Mouse (Mus musculus) gastrocnemius, postnatal 14 days (tissue): ENCODE results near the gene Cd2. TPM values are rescaled to one million over a fixed set of nuclear protein-coding genes. Genes with fewer than 3 reads are reported as not detected.

ENCODE experiments used
- DNase-seq: peaks from one replicate; pipeline ENCODE4 v3.0.0; 2021; ENCODE audit warnings: mixed read lengths
- intact Hi-C: fragments of 180-260 bp; cut with DNase I; formaldehyde crosslinking; loops from one replicate; pipeline ENCODE4 v1.15.1; 2025; ENCODE audit warnings: low total_unique reads
- total RNA-seq, 2 experiments: library from RNA; stranded (reverse); gene quantifications; 2 replicates each; pipeline ENCODE4 v1.2.3; 2021

The Cd2 gene
- total RNA-seq, 2 experiments from 2014 or later, result 0.18 TPM; not detected in 1

- intact Hi-C loops, result no loop called here
Observed at GRCm38 (mm10) chr3:101236995-101237808, 50.5 kb downstream of the Cd2 start.

GRCm38 (mm10) chr3:101236261-101236660 lies 51.5 kb downstream of the Cd2 start:
- intact Hi-C loops, result no loop called here
- no peak for DNase-seq

More at GRCm38 (mm10) chr3:101236995-101237808, 50.5 kb downstream of the Cd2 start:
- DNase-seq, result no peak

GRCm38 (mm10) chr3:101235321-101235720 lies 52.4 kb downstream of the Cd2 start:
- intact Hi-C loops, result no loop called here
- no peak for DNase-seq

- intact Hi-C loops, result no loop called here
- no peak for DNase-seq
Observed at GRCm38 (mm10) chr3:101233424-101233823, 54.3 kb downstream of the Cd2 start.

GRCm38 (mm10) chr3:101232570-101232969 lies 55.2 kb downstream of the Cd2 start:
- DNase-seq, result no peak
- intact Hi-C loops, result no loop called here

- DNase-seq, result no peak
- intact Hi-C loops, result no loop called here
Observed at GRCm38 (mm10) chr3:101230201-101230600, 57.5 kb downstream of the Cd2 start.

- DNase-seq, result no peak
- intact Hi-C loops, result no loop called here
Observed at GRCm38 (mm10) chr3:101229551-101229930, 58.2 kb downstream of the Cd2 start.

- intact Hi-C loops, result no loop called here
- no peak for DNase-seq
Observed at GRCm38 (mm10) chr3:101228868-101229550, 58.7 kb downstream of the Cd2 start.

- no peak for DNase-seq
Observed at GRCm38 (mm10) chr3:101228066-101228465, 59.7 kb downstream of the Cd2 start.

More at GRCm38 (mm10) chr3:101228066-101228465, 59.7 kb downstream of the Cd2 start:
- intact Hi-C loops, result no loop called here

Other genes starting within 250 kb of the Cd2 start
- 10 to 100 TPM; 31.6 to 39.6 TPM for gene Ptgfrn, start 177.7 kb downstream of the Cd2 start, total RNA-seq
- 10 to 100 TPM in 1 of 2 experiments, 1 to 10 TPM in 1; 6.6 to 10.6 TPM for gene Igsf3, start 89.1 kb upstream of the Cd2 start, total RNA-seq